Mouse (Mus musculus) ES-E14 (cell line): ENCODE results near the gene Mitf. TPM values are rescaled to one million over a fixed set of nuclear protein-coding genes. Genes with fewer than 3 reads are reported as not detected.

ENCODE experiments used
- DNase-seq: peaks from one replicate; pipeline ENCODE4 v3.0.0-alpha.2; 2013; ENCODE audit warnings: low read depth, low spot score
- H3K27ac ChIP-seq: 2 replicates; pipeline ENCODE4 v1.5.1; 2012; ENCODE audit warnings: low read depth, mild to moderate bottlenecking, low read length, moderate library complexity, mixed read lengths; ENCODE audit not compliant: poor library complexity, insufficient read depth, severe bottlenecking
- H3K36me3 ChIP-seq: 2 replicates; pipeline ENCODE4 v1.6.1; 2012; ENCODE audit warnings: mild to moderate bottlenecking, low read length, moderate library complexity, mixed read lengths; ENCODE audit not compliant: control insufficient read depth, poor library complexity, insufficient read depth, severe bottlenecking
- H3K4me1 ChIP-seq, 2 experiments: fragments of 150-350 bp in 1 of 2; sonication (generic) in 1 of 2; 2 replicates each; pipeline ENCODE4 v1.6.1; 2012; ENCODE audit warnings: low read length in 2 of 2, mild to moderate bottlenecking in 1 of 2, mixed read lengths in 1 of 2; ENCODE audit not compliant: control insufficient read depth in 2 of 2, insufficient read depth in 2 of 2, poor library complexity in 1 of 2
- H3K4me3 ChIP-seq, 2 experiments: fragments of 150-350 bp in 1 of 2; sonication (generic) in 1 of 2; 2 replicates each; pipeline ENCODE4 v1.5.1; 2012; ENCODE audit warnings: low read length in 2 of 2, low read depth in 1 of 2, mild to moderate bottlenecking in 1 of 2, mixed read lengths in 1 of 2; ENCODE audit not compliant: insufficient read depth in 1 of 2, poor library complexity in 1 of 2, severe bottlenecking in 1 of 2
- H3K9ac ChIP-seq: 2 replicates; pipeline ENCODE4 v1.6.1; 2012; ENCODE audit warnings: low read depth, mild to moderate bottlenecking, low read length, mixed read lengths; ENCODE audit not compliant: poor library complexity, insufficient read depth, severe bottlenecking
- H3K9me3 ChIP-seq: fragments of 150-350 bp; sonication (generic); 2 replicates; pipeline ENCODE4 v1.6.1; 2012; ENCODE audit warnings: low read depth, mild to moderate bottlenecking, low read length; ENCODE audit not compliant: control insufficient read depth, insufficient read depth
- CHD2 ChIP-seq: IDR thresholded peaks from 2 replicates; pipeline ENCODE4 v1.6.1; 2014; ENCODE audit warnings: mild to moderate bottlenecking, low read depth, low read length, inconsistent platforms
- HCFC1 ChIP-seq: IDR thresholded peaks from 2 replicates; pipeline ENCODE4 v1.6.1; 2012; ENCODE audit warnings: low read length, inconsistent platforms, borderline replicate concordance; ENCODE audit not compliant: insufficient read depth
- MAFK ChIP-seq: IDR thresholded peaks from 2 replicates; pipeline ENCODE4 v1.6.1; 2014; ENCODE audit warnings: mild to moderate bottlenecking, low read depth, low read length, inconsistent platforms; ENCODE audit not compliant: insufficient read depth
- ZC3H11A ChIP-seq: IDR thresholded peaks from 2 replicates; pipeline ENCODE4 v1.6.1; 2012; ENCODE audit warnings: low read depth, mild to moderate bottlenecking, inconsistent platforms, low read length, borderline replicate concordance
- ZNF384 ChIP-seq: IDR thresholded peaks from 2 replicates; pipeline ENCODE4 v1.6.1; 2012; ENCODE audit warnings: low read depth, low read length, inconsistent platforms
- in situ Hi-C, 2 experiments: fragments of 600-800 bp; cut with MboI; formaldehyde crosslinking; loops; one replicate each; pipeline ENCODE4 v1.15.1; 2025; ENCODE audit warnings: low sequenced_read_pairs in 2 of 2, inconsistent platforms in 1 of 2; ENCODE audit not compliant: unreplicated experiment in 2 of 2
- total RNA-seq: library from RNA; depleted of rRNA; stranded (reverse); fragments of 300-350 nt; gene quantifications from 2 replicates; pipeline ENCODE4 v1.2.3, GENCODE M21; 2012

Gene Mitf
- total RNA-seq, 1 experiment: 9.3 TPM

- TF ChIP-seq HCFC1 (no peak), ZC3H11A (no peak), MAFK (no peak), ZNF384 (no peak), CHD2 (no peak)
- Histone ChIP-seq H3K4me1 (peaks cover 19 to 21% of the 10 kb centered on the region in 2 experiments), H3K9me3 (no peaks in the 10 kb centered on the region), H3K27ac (peak overlapping the region; percentile 77; the same call in 1 of the 2 replicates), H3K9ac (peak overlapping the region; percentile 43; the same call in 1 of the 2 replicates), H3K36me3 (peaks cover 2% of the 10 kb centered on the region; the same call in 1 of the 2 replicates), H3K4me3 (0 out of 4 replicates have a peak overlapping the region, but pooled peaks of 1 of the 2 experiments have one; percentile 7)
- DNase-seq: no peak
- in situ Hi-C loops: no loop called here
Measured at GRCm38 (mm10) chr6:97951711-97952110, 144.9 kb downstream of the Mitf start.

DNA sequence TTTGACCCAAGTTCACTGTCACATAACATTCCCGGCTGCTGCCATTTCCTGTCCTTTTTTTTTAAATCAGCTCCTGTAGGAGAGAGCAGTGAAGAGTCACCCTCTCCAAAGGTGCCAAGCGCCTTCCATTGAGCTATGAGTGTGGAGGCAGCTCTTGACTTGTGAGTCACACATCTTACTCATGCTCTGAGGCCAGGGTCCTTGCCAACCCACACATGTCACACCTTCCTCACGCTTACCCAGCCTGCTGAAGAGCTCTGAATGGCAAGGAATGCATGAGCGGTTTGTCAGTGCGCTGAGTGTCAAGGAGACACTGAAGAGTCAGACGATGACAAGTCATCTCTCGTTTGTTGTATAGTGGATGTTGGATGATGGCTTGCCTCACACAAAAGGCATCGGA, 146.0 kb downstream of the Mitf start:
- no peak overlapping the region for H3K9ac ChIP-seq
- peaks cover 22 to 26% of the 10 kb centered on the region in 2 experiments for H3K4me1 ChIP-seq
- no peak for DNase-seq
- H3K4me3 ChIP-seq: no peak overlapping the region
- H3K27ac ChIP-seq: peak overlapping the region; percentile 62; the same call in 1 of the 2 replicates
- H3K36me3 ChIP-seq: peaks cover 2% of the 10 kb centered on the region; the same call in 1 of the 2 replicates
- no peaks in the 10 kb centered on the region for H3K9me3 ChIP-seq
- in situ Hi-C loops: no loop called here
- TF ChIP-seq ZC3H11A (no peak), HCFC1 (no peak), MAFK (no peak), ZNF384 (no peak), CHD2 (no peak)

- TF ChIP-seq ZNF384 (no peak), ZC3H11A (no peak), MAFK (no peak), HCFC1 (no peak), CHD2 (no peak)
- peak overlapping the region; percentile 68; the same call in 1 of the 2 replicates for H3K27ac ChIP-seq
Measured at GRCm38 (mm10) chr6:97956121-97956520, 149.3 kb downstream of the Mitf start.

DNA sequence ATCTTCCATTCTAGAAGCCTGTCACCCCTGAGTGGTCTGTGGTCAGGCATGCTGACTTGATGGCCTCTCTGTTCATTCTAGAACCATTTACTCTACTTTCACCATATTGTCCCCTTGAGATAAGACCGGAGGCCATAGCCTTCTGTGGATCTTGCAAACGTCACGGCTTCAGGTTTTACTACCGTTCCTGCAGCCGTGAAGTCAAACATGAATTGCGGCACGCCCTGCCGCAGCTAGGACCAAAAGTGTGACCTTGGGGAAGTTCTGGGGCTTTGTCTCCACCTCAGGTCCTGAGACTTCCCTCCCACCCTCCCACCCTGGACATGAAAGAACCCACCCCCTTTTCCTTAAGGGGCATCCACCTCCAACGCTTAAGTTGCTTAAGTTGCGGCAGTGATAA, 149.8 kb downstream of the Mitf start:
- peaks cover 20 to 28% of the 10 kb centered on the region in 2 experiments for H3K4me1 ChIP-seq
- no peak overlapping the region; the same call in 1 of the 2 replicates for H3K9ac ChIP-seq
- no peaks in the 10 kb centered on the region for H3K9me3 ChIP-seq
- TF ChIP-seq HCFC1 (no peak), ZNF384 (no peak), MAFK (no peak), ZC3H11A (no peak)
- H3K4me3 ChIP-seq: peak overlapping the region; percentile 4 to 46; a peak in 3 of 4 replicates
- peaks cover 4% of the 10 kb centered on the region; the same call in 1 of the 2 replicates for H3K36me3 ChIP-seq
- H3K27ac ChIP-seq: peak overlapping the region; percentile 68; the same call in 1 of the 2 replicates
- DNase-seq: peak; percentile 68
- in situ Hi-C loops: no loop called here

More at GRCm38 (mm10) chr6:97956121-97956520, 149.3 kb downstream of the Mitf start:
- peaks cover 4% of the 10 kb centered on the region; the same call in 1 of the 2 replicates for H3K36me3 ChIP-seq
- peak overlapping the region in 1 of 2 experiments; percentile 46; a peak in 2 of 4 replicates for H3K4me3 ChIP-seq
- H3K4me1 ChIP-seq: peaks cover 23 to 29% of the 10 kb centered on the region in 2 experiments
- H3K9me3 ChIP-seq: no peaks in the 10 kb centered on the region
- no peak for DNase-seq
- H3K9ac ChIP-seq: peak overlapping the region; percentile 38; the same call in 1 of the 2 replicates
- in situ Hi-C loops: no loop called here
